Mouse (Mus musculus): ENCODE results near the gene Gpr173. TPM values are rescaled to one million over a fixed set of nuclear protein-coding genes. Genes with fewer than 3 reads are reported as not detected.
"Not testable (repeated sequence)": the region's sequence is repeated elsewhere in the genome, so short reads cannot be mapped to it uniquely, and the experiment has no call there.

Gpr173 gene
- total RNA-seq (2021) = 10 to 100 TPM; 19.1 to 21.3 TPM
- long read RNA-seq, experiment 1, partial matches to known transcripts = 0 of 2 reads
- long read RNA-seq, experiment 1, other reads (novel, unspliced or antisense) = 2 of 2 reads
- long read RNA-seq, experiment 2, partial matches to known transcripts = 0 of 1 reads
- long read RNA-seq, experiment 2, other reads (novel, unspliced or antisense) = 0 of 1 reads

- DNase-seq (ENCODE audit: low spot score in 2 of 2) = peak; percentile 64 to 65
Measured at GRCm38 (mm10) chrX:152368397-152369273, at the start of gene Gpr173. Gpr173 (minus strand) TSS chrX:152368704.

DNA sequence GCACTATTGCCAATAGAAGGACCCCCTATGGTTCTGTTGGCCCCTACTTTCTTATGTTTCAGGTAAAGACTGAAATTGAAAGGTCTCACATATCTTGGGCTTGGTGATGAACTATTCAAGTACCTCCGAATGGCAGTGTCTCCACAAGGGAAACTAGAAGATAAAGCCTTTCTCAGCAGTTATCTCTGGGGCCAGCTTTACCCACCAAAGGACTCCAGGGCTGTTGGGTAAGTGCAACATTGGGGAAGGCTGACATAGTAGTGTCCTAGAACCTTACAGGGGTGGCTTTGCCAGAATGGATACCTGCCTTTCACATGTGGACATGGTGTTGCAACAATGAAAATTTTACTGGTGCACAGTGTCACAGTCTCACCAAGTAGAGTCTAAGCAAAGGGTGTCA lies 34.7 kb upstream of the Gpr173 start:
- DNase-seq (ENCODE audit: low spot score in 2 of 2) = no peak

GRCm38 (mm10) chrX:152400096-152400495 lies 31.6 kb upstream of the Gpr173 start:
- DNase-seq (ENCODE audit: low spot score in 2 of 2) = no peak

- DNase-seq (ENCODE audit: low spot score in 2 of 2) = no peak
Measured at GRCm38 (mm10) chrX:152368054-152368396, 479 bp downstream of the Gpr173 start.

DNA sequence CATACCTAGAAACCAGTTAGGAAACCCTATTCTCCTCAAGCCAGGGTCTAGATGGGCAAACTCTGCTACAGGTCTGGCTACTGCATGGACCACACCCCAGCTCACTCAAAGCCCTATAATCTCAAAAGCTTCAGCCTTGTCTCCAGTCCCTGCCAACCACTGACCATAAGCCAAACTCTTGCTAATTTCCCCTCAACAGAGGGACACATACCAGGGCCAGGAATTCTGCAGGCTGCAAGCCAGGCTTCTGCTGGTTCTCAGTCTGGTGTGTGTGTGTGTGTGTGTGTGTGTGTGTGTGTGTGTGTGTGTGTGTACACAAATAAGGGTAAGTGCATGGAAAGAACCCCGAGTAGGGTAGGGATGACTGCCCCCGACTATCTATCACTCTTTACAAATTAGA lies 2.1 kb downstream of the Gpr173 start:
- DNase-seq (ENCODE audit: low spot score in 2 of 2) = peak; percentile 21 to 32

DNA sequence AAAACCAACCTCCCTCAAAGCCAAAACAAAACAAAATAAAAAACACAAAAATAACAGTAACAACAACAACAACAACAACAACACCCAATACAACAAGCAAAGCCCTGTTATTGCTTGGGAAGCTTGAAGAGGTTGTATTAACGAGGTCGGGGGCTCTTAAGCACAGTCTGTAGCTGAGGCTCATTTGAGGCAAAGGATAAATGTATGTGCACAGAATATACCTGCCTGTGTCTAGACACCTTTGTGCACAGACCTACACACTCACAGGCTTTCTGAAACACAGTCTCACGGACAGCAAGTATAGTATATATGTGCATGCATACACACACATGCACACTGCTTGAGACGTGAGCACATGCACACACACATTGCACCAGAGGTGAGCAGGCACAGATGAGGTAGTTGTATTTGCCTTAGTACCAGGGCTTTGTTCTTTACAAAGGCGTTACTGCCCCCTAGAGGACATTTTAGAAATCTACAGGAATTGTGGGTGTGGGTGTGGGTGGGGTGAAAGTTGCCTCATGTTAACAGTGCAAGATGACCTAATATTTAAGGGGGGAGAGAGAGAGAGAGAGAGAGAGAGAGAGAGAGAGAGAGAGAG lies 15.9 kb downstream of the Gpr173 start:
- DNase-seq (ENCODE audit: low spot score in 2 of 2) = peak in 1 of 2 experiments; percentile 52

GRCm38 (mm10) chrX:152347041-152347440 lies 21.5 kb downstream of the Gpr173 start:
- DNase-seq (ENCODE audit: low spot score in 2 of 2) = no peak

DNA sequence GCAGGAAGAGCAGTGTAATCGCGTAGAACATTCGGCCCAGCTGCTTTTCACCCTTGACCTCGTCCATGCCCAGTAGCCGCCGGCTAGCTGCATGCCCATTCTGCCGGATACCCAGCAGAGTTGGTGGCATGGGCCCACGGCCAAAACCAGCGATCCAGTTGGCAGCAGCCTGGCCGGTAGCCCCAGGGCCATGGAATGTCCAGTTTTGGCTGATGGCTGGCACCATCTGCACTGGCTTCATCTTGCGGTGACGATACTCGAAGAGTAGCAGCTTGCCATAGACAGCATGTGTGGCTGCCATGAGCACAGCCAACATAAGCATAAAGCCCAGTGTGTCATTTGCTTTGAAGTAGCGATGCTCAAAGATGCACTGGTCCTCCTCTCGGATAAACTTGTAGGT lies 21.9 kb downstream of the Gpr173 start:
- DNase-seq (ENCODE audit: low spot score in 2 of 2) = no peak

GRCm38 (mm10) chrX:152342903-152343302 lies 25.6 kb downstream of the Gpr173 start:
- DNase-seq (ENCODE audit: low spot score in 2 of 2) = no peak

DNA sequence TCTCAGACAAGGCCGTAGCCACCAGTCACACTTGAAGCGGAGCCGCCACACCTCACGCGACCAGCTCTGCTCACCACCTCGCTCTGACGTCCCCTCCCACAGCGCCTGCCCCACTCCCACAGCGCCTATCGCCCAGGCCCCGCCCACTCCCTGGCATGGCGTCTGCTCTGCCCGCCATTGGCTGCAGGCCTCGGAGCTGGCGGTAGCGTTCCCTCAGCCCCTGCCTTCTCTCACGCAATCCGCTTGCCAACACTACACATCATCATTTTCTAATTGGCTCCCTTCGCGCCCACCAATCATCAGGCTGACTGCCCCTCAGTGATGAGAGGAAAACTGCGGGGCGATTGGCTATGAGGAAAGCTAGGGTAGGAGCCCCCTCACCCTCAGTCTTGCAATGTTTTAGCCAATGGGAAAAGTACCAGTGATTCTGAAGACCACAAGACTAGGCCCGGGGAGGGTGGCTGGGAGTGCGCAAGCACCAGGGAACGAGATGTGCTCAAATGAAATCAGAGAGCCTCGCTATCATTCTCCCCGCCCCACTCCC lies 26.1 kb downstream of the Gpr173 start, which contains the start of gene Tspyl2:
TSS of gene Tspyl2 (minus strand) at position 68 of the 544 bp plus-strand sequence.
- DNase-seq (ENCODE audit: low spot score in 2 of 2) = peak; percentile 89 to 96

DNA sequence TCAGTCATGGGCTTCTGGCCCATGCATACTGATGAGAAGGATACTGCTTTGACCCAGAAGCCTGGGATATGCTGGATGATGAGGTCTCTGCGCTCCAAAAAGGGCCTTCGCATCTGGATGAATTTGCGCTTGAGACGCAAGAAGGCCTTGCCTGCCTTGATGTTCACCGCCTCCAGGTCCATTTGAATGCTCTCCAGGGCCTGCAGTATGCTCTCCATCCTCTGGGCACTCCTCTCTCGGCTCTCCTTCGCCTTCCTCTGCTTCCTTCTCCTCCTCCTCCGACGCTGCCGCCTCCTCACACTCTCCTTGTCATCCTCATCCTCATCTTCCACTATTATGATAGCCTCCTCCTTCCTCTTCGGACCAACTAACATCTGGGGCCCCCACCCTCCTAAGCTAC lies 27.0 kb downstream of the Gpr173 start:
- no peak for DNase-seq (ENCODE audit: low spot score in 2 of 2)

DNA sequence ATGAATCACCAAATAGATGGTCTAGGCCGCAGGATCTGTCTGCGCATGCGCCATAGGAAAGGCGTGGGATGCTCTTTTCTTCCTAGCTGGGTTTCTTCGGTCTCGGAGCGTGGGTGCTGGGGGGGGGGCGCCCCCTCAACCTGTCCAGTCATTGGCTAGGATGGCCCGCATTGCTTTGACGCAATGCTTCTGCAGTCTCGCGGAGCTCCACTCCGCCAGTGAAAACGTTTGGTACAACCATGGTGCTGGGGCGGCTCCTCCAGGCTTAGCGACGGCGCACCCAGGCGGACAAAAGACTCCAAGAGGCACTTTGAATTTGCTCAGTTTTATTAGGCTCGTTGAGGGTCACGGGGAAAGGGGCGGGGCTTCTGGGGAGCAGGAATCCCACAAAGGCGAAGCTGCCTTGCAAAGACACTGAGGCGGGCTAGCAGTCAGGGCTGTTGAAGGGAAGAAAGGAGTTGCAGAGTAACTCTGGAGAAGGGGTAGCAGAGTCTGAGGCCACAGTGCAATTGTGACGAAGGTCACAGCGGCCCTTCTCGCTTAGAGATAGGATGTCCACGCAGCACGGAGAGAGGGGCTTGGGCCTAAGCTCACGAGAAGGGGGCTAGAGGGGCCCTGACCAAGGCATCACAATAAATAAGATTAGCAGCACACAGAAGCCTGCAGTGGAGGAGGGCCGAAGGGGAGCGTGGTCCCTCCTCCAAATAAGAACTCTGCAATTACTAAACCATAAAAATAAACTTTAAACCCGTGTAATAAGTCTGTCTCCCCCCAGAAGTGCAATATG lies 31.8 kb downstream of the Gpr173 start:
- DNase-seq (ENCODE audit: low spot score in 2 of 2) = peak; percentile 81 to 92

DNA sequence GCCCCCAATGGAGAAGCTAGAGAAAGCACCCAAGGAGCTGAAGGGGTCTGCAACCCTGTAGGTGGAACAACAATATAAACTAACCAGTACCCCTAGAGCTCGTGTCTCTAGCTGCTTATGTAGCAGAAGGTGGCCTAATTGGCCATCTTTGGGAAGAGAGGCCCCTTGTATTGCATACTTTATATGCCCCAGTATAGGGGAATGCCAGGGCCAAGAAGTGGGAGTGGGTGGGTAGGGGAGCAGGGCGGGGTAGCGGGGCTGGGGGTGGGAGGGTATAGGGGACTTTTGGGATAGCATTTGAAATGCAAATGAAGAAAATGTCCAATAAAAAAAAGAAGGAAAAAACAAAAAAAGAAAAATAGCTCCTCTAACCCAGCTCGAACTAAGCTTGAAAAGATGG lies 32.4 kb downstream of the Gpr173 start:
- DNase-seq (ENCODE audit: low spot score in 2 of 2) = not testable (repeated sequence)

GRCm38 (mm10) chrX:152329400-152329799 lies 39.1 kb downstream of the Gpr173 start:
- DNase-seq (ENCODE audit: low spot score in 2 of 2) = not testable (repeated sequence)

- DNase-seq (ENCODE audit: low spot score in 2 of 2) = no peak
Measured at GRCm38 (mm10) chrX:152327689-152328052, 40.8 kb downstream of the Gpr173 start.

DNA sequence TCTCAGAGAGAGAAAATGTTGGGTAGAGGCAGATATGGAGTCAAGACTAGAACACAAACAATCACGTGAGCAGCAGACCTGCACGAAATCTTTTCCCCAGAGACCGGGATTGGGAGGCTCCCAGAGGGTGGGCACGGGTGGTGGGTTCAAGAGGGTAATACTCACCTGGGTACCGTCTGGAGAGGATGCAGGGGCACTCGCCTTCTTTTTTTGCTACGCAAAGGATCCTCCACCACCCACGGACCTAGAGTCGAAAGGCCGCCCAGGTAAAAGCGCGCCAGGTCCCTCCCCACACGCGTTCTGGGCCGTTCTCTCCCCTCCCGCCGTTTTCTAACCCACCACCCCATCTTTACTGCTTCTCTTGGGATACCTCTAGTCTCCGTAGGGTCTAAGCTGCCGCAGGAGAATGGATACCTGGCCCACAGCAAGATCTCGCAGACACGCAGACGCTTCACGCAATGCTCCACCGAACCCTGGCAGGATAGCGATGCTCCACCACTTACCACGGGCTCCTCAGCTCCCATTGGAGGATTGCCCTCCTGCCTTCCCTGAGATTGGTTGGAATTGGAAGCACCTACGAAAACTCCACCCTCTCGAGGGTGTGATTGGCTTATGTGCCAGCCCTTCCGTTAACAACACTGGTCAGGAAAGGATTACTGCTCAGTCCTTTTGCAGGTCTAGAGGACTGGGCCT lies 41.4 kb downstream of the Gpr173 start, which contains the start of gene Kantr:
TSS of gene Kantr (minus strand) at position 500 of the 693 bp plus-strand sequence.
- peak; percentile 70 to 88 for DNase-seq (ENCODE audit: low spot score in 2 of 2)

- DNase-seq (ENCODE audit: low spot score in 2 of 2) = no peak
Measured at GRCm38 (mm10) chrX:152323584-152323983, 44.9 kb downstream of the Gpr173 start.

DNA sequence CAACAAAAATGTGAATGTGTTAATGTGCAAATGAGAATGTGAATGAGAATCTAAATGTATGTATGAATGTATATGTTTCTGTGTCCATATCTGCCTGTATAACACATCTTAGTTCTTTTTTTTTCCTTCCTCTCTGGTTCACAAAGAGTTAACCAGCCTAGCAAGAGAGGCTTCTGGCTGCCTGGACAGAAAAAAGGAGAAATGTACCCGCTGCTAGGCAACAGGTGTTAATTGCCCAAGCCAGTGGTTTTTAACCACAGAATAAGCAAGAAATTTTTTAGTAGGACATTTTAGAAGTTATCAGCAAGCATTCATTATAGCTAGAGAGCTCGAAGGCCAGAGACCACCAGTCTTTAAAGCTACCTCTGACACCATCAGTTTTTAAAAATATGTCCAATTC lies 45.7 kb downstream of the Gpr173 start:
- DNase-seq (ENCODE audit: low spot score in 2 of 2) = no peak

DNA sequence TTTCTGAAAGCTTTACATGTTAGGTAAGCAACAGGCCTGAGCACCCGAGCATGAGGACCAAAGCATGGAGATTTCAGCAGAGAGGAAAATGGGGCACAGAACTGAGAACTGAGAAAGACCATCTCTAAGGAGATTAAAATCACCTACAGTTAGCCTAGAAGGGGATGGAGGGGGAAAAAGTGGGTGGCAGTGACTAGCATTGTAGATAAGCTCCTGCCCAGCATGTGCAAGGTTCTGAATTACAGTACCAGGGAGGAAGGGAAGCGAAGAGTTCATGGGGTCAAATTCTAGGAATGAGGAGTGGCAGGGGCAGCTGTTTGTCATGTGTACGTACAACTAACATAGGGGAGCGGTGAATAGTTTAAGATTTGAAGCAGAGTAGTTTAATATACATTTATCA lies 48.0 kb downstream of the Gpr173 start:
- no peak for DNase-seq (ENCODE audit: low spot score in 2 of 2)

DNA sequence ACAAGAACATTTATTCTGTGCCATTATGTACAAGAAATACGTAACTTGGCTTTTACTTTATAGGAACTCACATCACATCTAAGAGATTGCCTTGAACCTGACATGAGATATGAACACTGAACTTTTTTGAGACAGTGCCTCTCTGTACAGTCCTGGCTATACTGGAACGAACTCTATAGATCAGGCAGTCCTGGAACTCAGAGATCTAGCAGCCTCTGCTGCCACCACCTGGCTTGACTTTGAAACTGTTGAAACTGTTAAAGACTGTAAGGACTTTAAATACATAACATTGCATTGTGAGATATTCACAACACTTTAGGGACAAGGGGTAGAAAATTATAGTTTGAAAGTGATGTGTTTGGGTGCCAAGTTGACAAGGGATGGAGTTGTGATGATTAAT lies 60.6 kb downstream of the Gpr173 start:
- peak; percentile 4 to 18 for DNase-seq (ENCODE audit: low spot score in 2 of 2)
